Mouse (Mus musculus) heart, embryonic 10.5 days (tissue): ENCODE data around the gene Rere. TPM values are rescaled to one million over a fixed set of nuclear protein-coding genes. Genes with fewer than 3 reads are reported as not detected.
"Not testable (repeated sequence)": the region's sequence is repeated elsewhere in the genome, so short reads cannot be mapped to it uniquely, and the experiment has no call there.

Experiments
- DNase-seq: peaks from one replicate; pipeline ENCODE4 v3.0.0-alpha.2; 2017; ENCODE audit warnings: low spot score
- H3K27ac ChIP-seq: fragments of 300-500 bp; sonication (generic); 2 replicates; pipeline ENCODE4 v1.5.1; 2016; ENCODE audit warnings: mild to moderate bottlenecking
- H3K27me3 ChIP-seq: fragments of 300-500 bp; sonication (generic); 2 replicates; pipeline ENCODE4 v1.6.1; 2016; ENCODE audit warnings: mild to moderate bottlenecking; ENCODE audit not compliant: poor library complexity, insufficient read depth, severe bottlenecking
- H3K36me3 ChIP-seq: fragments of 300-500 bp; sonication (generic); 2 replicates; pipeline ENCODE4 v1.6.1; 2016; ENCODE audit warnings: mild to moderate bottlenecking, moderate library complexity
- H3K4me1 ChIP-seq: fragments of 300-500 bp; sonication (generic); 2 replicates; pipeline ENCODE4 v1.6.1; 2016; ENCODE audit warnings: mild to moderate bottlenecking
- H3K4me3 ChIP-seq: fragments of 300-500 bp; sonication (generic); 2 replicates; pipeline ENCODE4 v1.5.1; 2016; ENCODE audit warnings: mild to moderate bottlenecking, moderate library complexity
- H3K9me3 ChIP-seq: fragments of 300-500 bp; sonication (generic); 2 replicates; pipeline ENCODE4 v1.6.1; 2016; ENCODE audit warnings: mild to moderate bottlenecking, moderate library complexity
- WGBS: fragments of 180-500 bp; shearing (Covaris S2); methylation state at CpG from one replicate; pipeline ENCODE4 v1.1.7; 2016; 5-methylcytosine and 5-hydroxymethylcytosine counted together
- polyA plus RNA-seq: library from polyadenylated mRNA; unstranded; fragments of >200 nt; fragmentation: Nextera tagmentation; extraction: Ambion mirVana; gene quantifications from 2 replicates; pipeline ENCODE4 v1.2.1, GENCODE M21; 2016

Gene Rere
- polyA plus RNA-seq, 1 experiment from 2014 or later: 31.6 TPM

DNA sequence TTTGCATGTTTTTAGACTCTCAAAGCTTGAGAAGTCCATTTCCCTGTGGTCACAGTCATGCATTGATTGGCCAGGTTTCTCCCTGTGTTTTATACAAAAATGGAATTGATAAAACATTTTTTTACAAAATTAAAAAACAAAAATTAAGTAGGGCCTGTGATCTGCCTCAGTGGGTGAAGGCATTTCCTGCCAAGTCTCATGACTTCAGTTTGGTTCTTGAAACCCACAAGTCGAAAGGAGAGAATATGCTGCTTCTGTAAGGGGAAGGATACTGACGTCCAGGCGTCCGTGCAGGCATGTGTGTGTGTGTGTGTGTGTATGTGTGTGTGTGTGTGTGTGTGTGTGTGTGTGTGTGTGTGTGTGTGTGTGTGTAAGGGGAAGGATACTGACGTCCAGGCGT, 231.9 kb downstream of the Rere start:
- not testable (repeated sequence) for H3K9me3 ChIP-seq, H3K4me3 ChIP-seq, H3K27ac ChIP-seq, DNase-seq, H3K27me3 ChIP-seq
- WGBS: 93% methylated on average over 4 of the region's 6 CpGs
- H3K36me3 ChIP-seq: peaks cover 45% of the 10 kb centered on the region
- H3K4me1 ChIP-seq: peaks cover 19% of the 10 kb centered on the region

DNA sequence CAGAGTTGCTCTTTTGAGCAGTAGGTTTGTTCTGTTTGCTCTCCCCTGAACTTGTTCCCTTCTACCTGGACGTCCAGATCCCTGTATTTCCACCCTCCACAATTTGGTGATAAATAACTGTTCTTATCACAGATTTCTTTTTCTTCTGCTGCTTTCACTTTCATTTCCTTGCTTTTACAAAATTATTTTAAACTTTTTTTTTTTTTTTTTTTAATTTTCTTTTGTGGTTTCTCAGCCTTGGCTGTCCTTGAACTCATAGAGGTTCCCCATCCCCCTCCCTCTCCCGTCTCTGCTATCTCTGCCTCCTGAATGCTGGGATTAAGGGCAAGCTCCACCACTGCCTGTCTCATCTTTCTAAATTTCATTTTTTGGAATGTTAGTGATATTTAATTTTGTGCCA, 234.8 kb downstream of the Rere start:
- Histone ChIP-seq H3K9me3 (no peaks in the 10 kb centered on the region), H3K36me3 (peaks cover 24% of the 10 kb centered on the region), H3K4me1 (peaks cover 27% of the 10 kb centered on the region), H3K27me3 (no peaks in the 10 kb centered on the region), H3K4me3 (no peak overlapping the region), H3K27ac (peak overlapping the region; percentile 60; the same call in 1 of the 2 replicates)
- no peak for DNase-seq
- 45% methylated on average over 2 of the region's 2 CpGs for WGBS

DNA sequence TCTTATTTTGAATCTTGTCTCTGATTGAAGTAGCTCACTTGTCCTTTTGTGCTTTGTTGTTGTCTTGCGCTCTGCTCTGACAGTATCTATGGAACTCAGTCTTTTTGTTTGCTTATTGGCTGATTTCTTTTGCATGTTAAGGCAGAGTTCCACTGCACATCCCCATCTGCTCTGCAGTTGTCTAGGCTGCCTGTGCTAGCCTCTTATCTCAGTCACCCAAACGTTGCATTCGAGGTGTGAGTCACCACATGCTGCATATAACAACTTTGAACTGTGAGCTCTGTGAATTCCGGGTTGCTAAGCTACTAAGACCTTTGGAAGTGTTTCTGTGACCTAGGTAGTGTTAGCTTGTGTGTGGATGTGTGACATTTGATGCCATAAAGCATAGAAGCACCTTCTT, 235.9 kb downstream of the Rere start:
- peaks cover 27% of the 10 kb centered on the region for H3K4me1 ChIP-seq
- no peak overlapping the region for H3K4me3 ChIP-seq
- WGBS: 25% methylated on average over 4 of the region's 4 CpGs
- no peaks in the 10 kb centered on the region for H3K9me3 ChIP-seq
- peak overlapping the region; percentile 60; the same call in 1 of the 2 replicates for H3K27ac ChIP-seq
- H3K27me3 ChIP-seq: no peaks in the 10 kb centered on the region
- peaks cover 22% of the 10 kb centered on the region for H3K36me3 ChIP-seq
- peak; percentile 92 for DNase-seq

DNA sequence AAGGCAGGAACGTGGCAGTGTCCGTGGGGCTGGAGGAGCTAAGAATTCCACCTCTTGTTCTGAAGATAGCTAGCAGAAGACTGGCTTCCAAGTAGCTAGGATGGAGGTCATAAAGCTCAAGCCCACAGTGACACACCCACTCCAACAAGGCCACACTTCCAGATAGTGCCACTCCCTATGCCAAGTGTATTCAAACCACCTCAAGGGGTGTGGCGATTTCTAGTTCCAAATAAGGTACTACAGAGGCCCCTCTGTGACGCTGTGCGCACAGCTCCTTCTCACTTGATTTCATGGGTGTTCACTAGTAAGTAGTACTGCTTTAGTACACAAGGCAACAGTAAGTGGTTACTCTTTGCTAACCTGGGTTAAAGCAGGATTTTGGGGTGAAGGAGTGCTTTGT, 237.4 kb downstream of the Rere start:
- H3K27ac ChIP-seq: peak overlapping the region; percentile 1; the same call in 1 of the 2 replicates
- 82% methylated on average over 5 of the region's 5 CpGs for WGBS
- DNase-seq: peak; percentile 82

DNA sequence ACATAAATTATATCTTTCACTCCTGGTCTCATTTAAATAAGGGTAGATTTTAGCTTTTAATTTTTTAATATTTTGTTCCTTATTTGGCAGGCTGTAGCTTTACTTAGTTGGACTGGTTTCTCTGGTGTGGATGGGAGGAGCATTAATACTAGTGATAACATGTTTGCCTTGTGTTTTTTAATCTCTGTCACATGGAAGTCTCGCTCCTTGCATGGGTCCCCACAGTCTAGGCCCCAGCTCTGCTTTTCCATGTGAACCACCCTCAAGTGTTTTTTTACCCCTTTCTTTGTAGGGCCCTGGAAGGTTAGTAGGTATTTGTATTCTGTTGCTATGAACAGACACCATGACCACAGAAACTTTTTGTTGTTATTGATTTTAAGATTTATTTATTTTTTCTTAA, 238.6 kb downstream of the Rere start:
- H3K36me3 ChIP-seq: peaks cover 26% of the 10 kb centered on the region
- 77% methylated on average over 1 of the region's 1 CpGs for WGBS
- no peak overlapping the region for H3K27ac ChIP-seq
- no peaks in the 10 kb centered on the region for H3K27me3 ChIP-seq
- H3K9me3 ChIP-seq: no peaks in the 10 kb centered on the region
- H3K4me3 ChIP-seq: no peak overlapping the region
- DNase-seq: no peak
- H3K4me1 ChIP-seq: peaks cover 27% of the 10 kb centered on the region

More for the DNA sequence above, 237.4 kb downstream of the Rere start:
- H3K27me3 ChIP-seq: no peaks in the 10 kb centered on the region
- no peaks in the 10 kb centered on the region for H3K9me3 ChIP-seq
- no peak overlapping the region for H3K4me3 ChIP-seq
- H3K36me3 ChIP-seq: peaks cover 19% of the 10 kb centered on the region
- peaks cover 27% of the 10 kb centered on the region for H3K4me1 ChIP-seq

DNA sequence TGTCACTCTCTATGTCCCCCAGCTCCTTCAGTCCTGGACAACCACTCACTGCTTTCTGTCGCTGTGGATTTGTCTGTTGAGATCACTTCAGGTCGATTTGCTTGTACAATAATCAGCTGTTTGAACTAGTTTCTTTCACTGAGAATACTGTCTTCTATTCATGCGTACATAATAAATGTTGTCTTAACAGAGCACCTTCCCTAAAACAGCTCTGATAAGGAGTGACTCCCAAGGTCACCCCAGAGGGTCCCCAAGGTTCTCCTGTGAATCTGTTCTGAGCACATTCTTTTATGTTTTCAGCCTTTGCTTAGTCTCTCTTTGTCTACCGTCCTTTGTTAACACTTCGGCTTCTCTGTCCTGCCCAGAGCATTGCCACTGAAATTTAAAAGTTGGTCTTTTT, 241.0 kb downstream of the Rere start:
- WGBS: 79% methylated on average over 5 of the region's 5 CpGs
- H3K9me3 ChIP-seq: no peaks in the 10 kb centered on the region
- H3K27me3 ChIP-seq: no peaks in the 10 kb centered on the region
- no peak overlapping the region for H3K4me3 ChIP-seq
- DNase-seq: no peak
- H3K27ac ChIP-seq: no peak overlapping the region
- H3K36me3 ChIP-seq: peaks cover 34% of the 10 kb centered on the region
- H3K4me1 ChIP-seq: peaks cover 18% of the 10 kb centered on the region

DNA sequence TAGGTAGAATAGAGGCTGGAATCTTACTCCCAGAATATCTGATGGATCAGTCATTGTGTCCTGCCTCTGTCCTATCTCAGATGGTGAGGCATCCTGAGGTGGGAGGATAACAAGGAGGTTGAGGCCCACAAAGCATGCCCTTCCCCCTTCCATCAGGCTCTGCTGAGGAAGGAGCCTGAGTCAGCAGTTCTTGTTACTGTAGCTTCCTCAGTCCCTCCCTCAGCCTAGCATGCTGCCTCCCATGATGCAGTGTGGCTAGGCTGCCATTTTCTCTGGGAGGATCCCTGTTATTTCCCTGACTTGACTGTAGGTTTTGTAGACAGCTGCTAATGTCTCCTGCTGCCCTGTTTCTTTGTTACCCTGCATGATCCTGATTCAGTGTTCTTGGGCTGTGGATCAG, 241.9 kb downstream of the Rere start:
- H3K27me3 ChIP-seq: no peaks in the 10 kb centered on the region
- H3K36me3 ChIP-seq: peaks cover 34% of the 10 kb centered on the region
- H3K27ac ChIP-seq: peak overlapping the region; percentile 49; the same call in 1 of the 2 replicates

DNA sequence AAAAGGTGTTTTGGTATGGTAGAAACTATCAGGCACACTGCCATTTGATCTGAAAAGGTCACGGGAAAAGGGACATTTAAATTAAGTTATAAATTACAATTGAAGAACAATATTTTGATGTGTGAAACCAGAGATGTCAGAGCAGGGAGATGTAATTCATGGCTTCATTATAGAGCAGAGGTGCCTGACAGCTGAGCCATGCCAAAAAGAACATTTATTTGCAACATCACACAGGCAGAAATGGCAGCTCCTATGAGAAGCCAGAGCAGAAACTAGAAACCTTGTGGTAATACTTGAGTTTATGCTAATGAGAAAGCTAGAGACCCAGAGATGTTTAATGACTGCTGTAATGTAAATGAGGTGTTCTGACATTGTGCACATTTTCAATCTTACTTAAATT, 244.8 kb downstream of the Rere start:
- H3K9me3 ChIP-seq: no peaks in the 10 kb centered on the region
- H3K27ac ChIP-seq: no peak overlapping the region
- H3K27me3 ChIP-seq: no peaks in the 10 kb centered on the region
- H3K4me3 ChIP-seq: no peak overlapping the region
- H3K36me3 ChIP-seq: peaks cover 40% of the 10 kb centered on the region
- no peak for DNase-seq
- 93% methylated on average over 1 of the region's 1 CpGs for WGBS
- no peaks in the 10 kb centered on the region for H3K4me1 ChIP-seq

More for the DNA sequence above, 241.9 kb downstream of the Rere start:
- H3K4me1 ChIP-seq: peaks cover 9% of the 10 kb centered on the region
- no peak overlapping the region for H3K4me3 ChIP-seq
- DNase-seq: peak; percentile 78
- no peaks in the 10 kb centered on the region for H3K9me3 ChIP-seq

DNA sequence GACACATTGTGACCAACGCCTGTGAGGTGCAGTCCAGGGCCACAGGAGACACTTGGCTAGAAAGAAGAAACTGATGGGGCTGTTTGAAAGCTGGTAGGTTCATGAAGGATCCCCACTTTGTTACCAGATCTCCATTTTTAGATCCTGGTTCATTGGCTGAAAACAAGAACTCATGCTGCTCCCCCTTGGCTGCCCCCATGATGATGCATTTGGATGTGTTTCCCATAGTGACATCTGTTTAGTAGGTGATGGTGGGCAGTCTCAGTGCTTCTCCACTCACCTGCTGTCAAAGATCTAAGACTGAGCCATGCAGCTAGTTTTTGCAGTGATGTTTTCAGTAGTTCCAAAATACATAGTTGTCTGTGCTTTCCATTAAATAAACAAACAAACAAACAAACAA, 247.0 kb downstream of the Rere start:
- H3K27me3 ChIP-seq: no peaks in the 10 kb centered on the region
- no peaks in the 10 kb centered on the region for H3K9me3 ChIP-seq
- H3K36me3 ChIP-seq: peaks cover 34% of the 10 kb centered on the region
- no peaks in the 10 kb centered on the region; the same call in 1 of the 2 replicates for H3K4me1 ChIP-seq
- 94% methylated on average over 1 of the region's 1 CpGs for WGBS
- H3K4me3 ChIP-seq: no peak overlapping the region
- H3K27ac ChIP-seq: no peak overlapping the region
- no peak for DNase-seq

DNA sequence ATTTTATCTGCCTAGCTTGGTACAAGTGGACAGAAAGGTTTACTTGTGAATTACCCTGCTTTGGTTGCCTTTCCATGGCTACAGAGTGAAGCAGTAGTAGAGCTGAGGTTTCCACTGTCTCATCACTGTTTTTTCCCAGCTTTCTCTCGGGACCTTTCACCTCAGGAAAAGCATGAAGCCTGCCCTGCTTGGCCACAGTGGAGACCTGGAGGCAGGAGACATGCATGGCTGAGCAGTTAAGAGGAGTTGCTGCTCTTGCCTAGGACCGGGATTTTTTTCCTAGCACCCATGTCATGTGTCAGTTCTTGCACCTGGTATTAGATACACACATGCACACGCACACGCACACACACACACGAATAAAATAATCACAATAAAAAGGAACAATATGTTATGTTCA, 247.4 kb downstream of the Rere start:
- Histone ChIP-seq H3K27me3 (no peaks in the 10 kb centered on the region), H3K9me3 (no peaks in the 10 kb centered on the region), H3K27ac (no peak overlapping the region), H3K4me3 (no peak overlapping the region), H3K4me1 (no peaks in the 10 kb centered on the region; the same call in 1 of the 2 replicates), H3K36me3 (peaks cover 30% of the 10 kb centered on the region)
- DNase-seq: no peak
- 88% methylated on average over 5 of the region's 5 CpGs for WGBS

DNA sequence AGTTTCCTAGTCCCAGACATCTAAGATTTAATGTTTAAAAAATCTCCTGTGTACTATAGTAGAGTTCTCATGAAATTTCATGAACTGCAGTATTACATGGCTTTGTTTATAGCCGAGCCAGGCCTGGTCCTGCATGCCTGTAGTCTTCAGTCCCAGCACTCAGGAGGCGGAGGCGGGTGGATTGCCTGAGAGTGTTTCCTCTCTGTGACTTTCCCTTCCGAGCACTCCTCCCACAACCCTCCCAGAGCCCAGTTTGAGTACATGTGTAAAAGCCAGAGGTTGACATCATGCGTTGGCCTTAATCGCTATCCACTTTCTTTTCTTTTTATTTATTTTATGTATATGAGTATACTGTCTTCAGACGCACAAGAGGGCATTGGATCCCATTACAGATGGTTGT, 250.4 kb downstream of the Rere start:
- WGBS: 85% methylated on average over 7 of the region's 7 CpGs
- no peak overlapping the region for H3K4me3 ChIP-seq
- no peaks in the 10 kb centered on the region for H3K9me3 ChIP-seq
- no peak for DNase-seq
- no peaks in the 10 kb centered on the region; the same call in 1 of the 2 replicates for H3K4me1 ChIP-seq
- peaks cover 39% of the 10 kb centered on the region for H3K36me3 ChIP-seq
- no peaks in the 10 kb centered on the region for H3K27me3 ChIP-seq
- no peak overlapping the region for H3K27ac ChIP-seq

DNA sequence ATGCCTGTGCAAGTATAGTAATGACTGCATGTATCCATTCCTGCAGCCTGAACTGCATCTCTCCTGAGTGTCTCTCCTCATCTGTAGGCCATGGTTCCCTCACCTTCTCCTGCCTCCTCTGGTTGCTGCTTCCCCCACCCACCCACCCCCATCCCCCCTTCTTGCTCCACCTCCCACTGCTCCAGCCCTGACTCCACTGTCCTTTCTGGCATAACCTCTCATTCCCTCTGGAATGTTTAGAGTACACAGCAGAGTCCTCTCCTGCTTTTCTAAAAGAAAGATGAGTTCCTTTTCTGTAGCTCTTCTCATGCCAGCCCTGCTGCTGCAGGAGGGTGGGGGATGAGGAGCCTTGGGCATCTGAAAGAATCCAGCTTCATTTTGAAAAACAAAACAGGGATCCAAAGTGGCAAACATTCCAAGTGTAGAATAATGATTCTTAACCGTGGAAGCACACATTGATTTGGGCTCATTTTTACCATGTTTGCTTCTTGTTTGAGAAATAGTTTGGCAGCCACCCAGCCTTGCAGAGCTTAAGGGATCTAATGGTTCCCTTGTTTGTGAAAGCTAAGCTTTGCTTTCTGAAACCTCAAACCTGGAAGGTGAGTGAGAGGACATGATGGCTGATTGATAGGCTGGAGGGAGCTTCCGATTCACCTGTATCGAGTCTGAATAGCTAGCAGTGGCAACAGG, 255.5 kb downstream of the Rere start:
- Histone ChIP-seq H3K4me1 (no peaks in the 10 kb centered on the region; the same call in 1 of the 2 replicates), H3K27me3 (no peaks in the 10 kb centered on the region), H3K4me3 (no peak overlapping the region), H3K36me3 (peaks cover 43% of the 10 kb centered on the region), H3K27ac (no peak overlapping the region), H3K9me3 (no peaks in the 10 kb centered on the region)
- no peak for DNase-seq
- WGBS: 91% methylated on average over 3 of the region's 3 CpGs

DNA sequence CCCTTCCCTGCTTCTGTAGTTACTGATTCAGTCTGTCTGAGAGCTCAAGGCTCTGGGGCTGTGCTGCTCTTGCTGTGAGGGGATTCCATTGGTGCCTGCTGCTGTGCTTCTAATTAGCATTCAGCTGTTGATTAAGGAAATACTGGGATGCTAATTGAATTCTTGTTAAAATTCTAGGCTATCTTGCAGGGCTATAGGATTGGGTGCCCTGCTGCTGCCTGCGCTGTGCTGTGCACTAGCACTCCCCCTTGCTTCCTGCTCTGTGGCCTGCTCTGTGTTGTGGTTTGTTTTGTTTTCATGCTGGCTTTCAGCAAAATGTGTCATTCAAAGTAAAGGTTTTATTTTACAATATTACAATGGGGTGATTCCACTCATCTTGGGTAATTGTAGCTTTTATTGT, 258.4 kb downstream of the Rere start:
- H3K9me3 ChIP-seq: no peaks in the 10 kb centered on the region
- no peaks in the 10 kb centered on the region for H3K4me1 ChIP-seq
- H3K4me3 ChIP-seq: no peak overlapping the region
- DNase-seq: no peak
- 74% methylated on average over 1 of the region's 1 CpGs for WGBS
- H3K27me3 ChIP-seq: no peaks in the 10 kb centered on the region
- peaks cover 35% of the 10 kb centered on the region for H3K36me3 ChIP-seq
- no peak overlapping the region for H3K27ac ChIP-seq
